Mouse (Mus musculus) C2C12 (cell line): ENCODE data around the gene Chd8. TPM values are rescaled to one million over a fixed set of nuclear protein-coding genes. Genes with fewer than 3 reads are reported as not detected.
A peak's percentile ranks its signal among the peaks of the same experiment; 100 is the strongest.

Experiments
- H3K27me3 ChIP-seq: one replicate; pipeline ENCODE4 v1.6.1; 2011; ENCODE audit not compliant: control insufficient read depth, insufficient read depth, insufficient read length
- H3K36me3 ChIP-seq: one replicate; pipeline ENCODE4 v1.6.1; 2011; ENCODE audit not compliant: control insufficient read depth, insufficient read depth
- H3K4me3 ChIP-seq: one replicate; pipeline ENCODE4 v1.5.1; 2011; ENCODE audit warnings: mild to moderate bottlenecking, control low read depth; ENCODE audit not compliant: poor library complexity, insufficient read depth, severe bottlenecking
- H3K79me2 ChIP-seq: one replicate; pipeline ENCODE4 v1.6.1; 2011; ENCODE audit not compliant: control insufficient read depth, insufficient read depth
- H3K79me3 ChIP-seq: one replicate; pipeline ENCODE4 v1.6.1; 2011; ENCODE audit warnings: low read depth, control low read depth
- H3ac ChIP-seq: one replicate; pipeline ENCODE3; 2011; ENCODE audit warnings: low read depth; ENCODE audit not compliant: control insufficient read depth, insufficient read length
- CEBPB ChIP-seq: IDR thresholded peaks from one replicate; pipeline ENCODE4 v1.6.1; 2011; ENCODE audit warnings: low read depth, mild to moderate bottlenecking, control low read depth, moderate library complexity
- CTCF ChIP-seq: IDR thresholded peaks from one replicate; pipeline ENCODE4 v1.5.1; 2011; ENCODE audit not compliant: control insufficient read depth, insufficient read depth, insufficient read length
- FOSL1 ChIP-seq: IDR thresholded peaks from one replicate; pipeline ENCODE4 v1.8.0; 2011; ENCODE audit warnings: mild to moderate bottlenecking, low read length; ENCODE audit not compliant: poor library complexity, insufficient read depth, severe bottlenecking
- MAX ChIP-seq: IDR thresholded peaks from one replicate; pipeline ENCODE4 v1.6.1; 2011; ENCODE audit warnings: mild to moderate bottlenecking, control low read depth
- MYOD1 ChIP-seq: IDR thresholded peaks from one replicate; pipeline ENCODE4 v1.6.1; 2011; ENCODE audit warnings: low read depth; ENCODE audit not compliant: control insufficient read depth, insufficient read length
- MYOG ChIP-seq: IDR thresholded peaks from one replicate; pipeline ENCODE4 v1.6.1; 2011; ENCODE audit not compliant: control insufficient read depth, insufficient read length; ENCODE audit errors: extremely low read depth
- USF1 ChIP-seq: IDR thresholded peaks from one replicate; pipeline ENCODE4 v1.6.1; 2011; ENCODE audit warnings: low read depth, mild to moderate bottlenecking, control low read depth, moderate library complexity
- polyA plus RNA-seq: library from polyadenylated mRNA; unstranded; fragments of >200 nt; fragmentation: generic; extraction: Trizol; gene quantifications from one replicate; pipeline ENCODE4 v1.2.1, GENCODE M21; 2012; ENCODE audit warnings: missing spikeins

The Chd8 gene
- polyA plus RNA-seq, 1 experiment, result 23.0 TPM

GRCm38 (mm10) chr14:52225972-52226371, 31.6 kb downstream of the Chd8 start:
- Histone ChIP-seq H3K79me3 (peaks cover 2% of the 10 kb centered on the region), H3K4me3 (no peak overlapping the region), H3K27me3 (no peaks in the 10 kb centered on the region), H3K79me2 (no peaks in the 10 kb centered on the region), H3ac (no peak overlapping the region), H3K36me3 (peaks cover 77% of the 10 kb centered on the region)
- TF ChIP-seq MYOG, result no peak

DNA sequence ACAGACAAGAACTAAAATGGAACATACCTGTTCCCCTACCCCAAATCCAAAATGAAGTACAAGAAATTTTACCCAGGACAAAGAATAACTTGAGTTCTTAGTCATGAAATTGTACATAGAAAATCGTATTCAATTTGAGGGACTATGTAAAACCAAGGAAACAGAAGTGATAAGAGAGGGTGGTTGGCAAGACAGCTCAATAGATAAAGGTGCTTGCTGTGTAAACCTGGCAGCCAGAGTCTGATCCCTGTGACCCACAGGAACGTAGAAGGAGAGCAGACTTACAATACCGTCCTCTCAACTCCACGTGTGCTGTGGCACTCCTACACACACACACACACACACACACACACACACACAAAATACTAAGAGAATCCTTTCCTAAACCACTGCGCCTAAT, 40.3 kb downstream of the Chd8 start:
- no peak overlapping the region for H3K4me3 ChIP-seq
- H3ac ChIP-seq, result no peak overlapping the region
- no peaks in the 10 kb centered on the region for H3K79me3 ChIP-seq
- no peaks in the 10 kb centered on the region for H3K79me2 ChIP-seq
- no peak for TF ChIP-seq MYOD1
- H3K27me3 ChIP-seq, result no peaks in the 10 kb centered on the region
- peaks cover 93% of the 10 kb centered on the region for H3K36me3 ChIP-seq

- TF ChIP-seq USF1 (no peak), FOSL1 (no peak), MYOG (no peak), CEBPB (no peak)
- Histone ChIP-seq H3K27me3 (no peaks in the 10 kb centered on the region), H3K79me3 (peaks cover 25% of the 10 kb centered on the region), H3ac (no peak overlapping the region), H3K4me3 (no peak overlapping the region), H3K79me2 (peaks cover 47% of the 10 kb centered on the region), H3K36me3 (peaks cover 56% of the 10 kb centered on the region)
These were observed 58.2 kb downstream of the Chd8 start for GRCm38 (mm10) chr14:52199412-52199811.

DNA sequence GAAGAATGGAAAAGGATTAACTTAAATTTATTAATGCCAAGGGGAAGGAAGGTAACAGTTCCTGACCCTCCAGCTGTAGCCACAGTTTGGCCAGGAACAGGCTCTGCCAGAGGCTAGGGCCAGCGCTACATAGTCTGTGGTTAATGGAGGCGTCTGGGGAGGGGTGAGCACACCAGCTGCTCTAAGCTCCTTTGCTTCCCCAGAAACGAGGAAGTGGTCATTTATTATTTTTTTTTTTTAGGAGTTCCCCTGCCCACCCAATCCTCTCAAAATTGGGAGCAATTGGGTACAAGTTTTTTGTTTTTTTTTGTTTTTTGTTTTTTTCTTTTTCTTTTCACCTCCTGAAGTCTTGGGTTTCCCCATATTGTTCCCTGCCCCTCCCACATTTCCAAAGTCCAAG, 59.4 kb downstream of the Chd8 start:
- Histone ChIP-seq H3K79me3 (peaks cover 36% of the 10 kb centered on the region), H3ac (peak overlapping the region; percentile 45), H3K27me3 (no peaks in the 10 kb centered on the region), H3K4me3 (peak overlapping the region; percentile 87), H3K36me3 (peaks cover 45% of the 10 kb centered on the region), H3K79me2 (peaks cover 60% of the 10 kb centered on the region)
- TF ChIP-seq CTCF, result no peak
- TF ChIP-seq USF1, result no peak
- TF ChIP-seq MAX, result no peak
- TF ChIP-seq CEBPB, result no peak
- TF ChIP-seq FOSL1, result no peak
- no peak for TF ChIP-seq MYOG
- TF ChIP-seq MYOD1, result no peak

DNA sequence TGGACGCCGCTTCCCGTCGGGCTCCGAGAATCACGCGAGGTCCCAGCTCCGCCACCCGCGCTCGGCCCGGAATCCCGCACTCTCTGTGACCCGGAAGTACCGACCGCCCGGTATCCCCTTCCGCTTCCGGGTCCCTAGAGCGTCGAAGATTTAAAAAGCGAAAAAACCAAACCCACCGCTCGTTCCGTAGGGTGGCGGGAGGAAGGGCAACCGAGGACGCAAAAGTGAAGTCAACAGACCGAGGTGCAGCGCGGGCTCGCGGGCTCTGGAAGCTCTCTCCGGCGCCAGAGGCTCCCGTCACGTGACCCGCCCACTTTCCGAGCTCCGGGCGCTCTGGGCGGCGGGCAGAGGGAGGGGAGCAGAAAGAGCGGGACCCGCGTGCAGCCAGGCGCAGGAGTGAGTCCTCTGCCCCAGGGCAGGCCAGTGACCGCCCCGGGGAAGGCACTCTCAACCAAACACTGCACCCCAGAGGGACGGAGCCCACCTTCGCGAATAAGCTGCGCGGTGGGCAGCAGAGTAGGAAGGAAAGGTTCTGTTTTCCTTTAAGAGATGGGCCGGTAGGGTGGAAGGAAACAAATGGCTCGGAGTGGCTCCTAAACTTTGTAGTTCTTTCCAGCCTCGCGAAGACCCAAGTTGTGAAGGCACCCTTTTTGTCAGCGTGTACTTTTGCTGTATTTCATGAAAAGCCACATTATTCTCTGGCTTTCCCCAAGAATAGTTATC, 60.3 kb downstream of the Chd8 start, which contains the start of gene Supt16:
Gene Supt16, minus strand, starts transcription at position 261 of the 723 bp plus-strand sequence.
- Histone ChIP-seq H3K36me3 (peaks cover 38% of the 10 kb centered on the region), H3K79me3 (peaks cover 45% of the 10 kb centered on the region), H3K4me3 (peak within 1 kb of the TSS; percentile 87), H3K79me2 (peaks cover 68% of the 10 kb centered on the region), H3K27me3 (no peaks in the 10 kb centered on the region), H3ac (peak within 1 kb of the TSS; percentile 94)
- TF ChIP-seq MAX (peak; percentile 79), USF1 (peak; percentile 95), FOSL1 (no peak)

- H3K79me2 ChIP-seq, result peaks cover 76% of the 10 kb centered on the region
- no peaks in the 10 kb centered on the region for H3K27me3 ChIP-seq
- TF ChIP-seq MYOG (no peak), CTCF (no peak)
- H3ac ChIP-seq, result peak overlapping the region; percentile 94
- H3K36me3 ChIP-seq, result peaks cover 30% of the 10 kb centered on the region
- H3K4me3 ChIP-seq, result peak overlapping the region; percentile 87
- peaks cover 53% of the 10 kb centered on the region for H3K79me3 ChIP-seq
These were observed 61.1 kb downstream of the Chd8 start for GRCm38 (mm10) chr14:52196230-52197155.
